8 mouse cellular contexts compared by ENCODE assay signal in genomic region chr4:106985899-106986832, GRCm38 (mm10).
DNase-seq lines count a peak whose midpoint lies in the region; ATAC-seq and TF ChIP-seq lines count a peak whose summit lies in the region.

No protein-coding gene starts in this region.

- peak overlapping the region; percentile 63 for H3K27ac ChIP-seq in embryonic facial prominence, embryonic 14.5 days (replicated peaks; ENCODE audit: low read depth, low read length)
- peak overlapping the region; percentile 81 for H3K27ac ChIP-seq in hindbrain, embryonic 12.5 days
- H3K27ac ChIP-seq in liver, postnatal 0 days (ENCODE audit: low read depth) = peak overlapping the region; percentile 22; the same call in 1 of the 2 replicates
- H3K27ac ChIP-seq in left cerebral cortex, adult 2 months = no peak overlapping the region

- peaks cover 10% of the 10 kb centered on the region; the same call in 1 of the 2 replicates for H3K36me3 ChIP-seq in E14TG2a.4 (ENCODE audit: insufficient read depth, low read length)
- 0 out of 2 replicates have a peak, but pooled peaks cover 6% of the 10 kb centered on the region for H3K36me3 ChIP-seq in embryonic facial prominence, embryonic 14.5 days (ENCODE audit: control insufficient read depth, insufficient read depth, low read length)
- H3K36me3 ChIP-seq in hindbrain, embryonic 12.5 days = no peaks in the 10 kb centered on the region
- H3K36me3 ChIP-seq in liver, postnatal 0 days (replicated peaks; ENCODE audit: insufficient read depth, low read length) = 0 out of 2 replicates have a peak, but pooled peaks cover 3% of the 10 kb centered on the region

- H3K4me3 ChIP-seq in E14TG2a.4 (replicated peaks; ENCODE audit: low read length) = peak overlapping the region; percentile 59
- no peak overlapping the region for H3K4me3 ChIP-seq in embryonic facial prominence, embryonic 14.5 days (ENCODE audit: low read depth, low read length)
- no peak overlapping the region for H3K4me3 ChIP-seq in hindbrain, embryonic 12.5 days
- H3K4me3 ChIP-seq in liver, postnatal 0 days (ENCODE audit: low read depth, low read length) = no peak overlapping the region
- H3K4me3 ChIP-seq in left cerebral cortex, adult 2 months = no peak overlapping the region

- intact Hi-C loops in left cerebral cortex, adult 2 months (cut with DNase I) = no loop called here

- no peaks in the 10 kb centered on the region for H3K27me3 ChIP-seq in E14TG2a.4 (ENCODE audit: insufficient read depth, low read length)
- no peaks in the 10 kb centered on the region for H3K27me3 ChIP-seq in embryonic facial prominence, embryonic 14.5 days (replicated peaks; ENCODE audit: control insufficient read depth, insufficient read depth, low read length)
- H3K27me3 ChIP-seq in hindbrain, embryonic 12.5 days = no peaks in the 10 kb centered on the region
- H3K27me3 ChIP-seq in liver, postnatal 0 days (ENCODE audit: insufficient read depth, low read length) = no peaks in the 10 kb centered on the region

- H3K9ac ChIP-seq in embryonic facial prominence, embryonic 14.5 days (ENCODE audit: low read depth, low read length) = 0 out of 2 replicates have a peak overlapping the region, but pooled peaks have one; percentile 3
- peak overlapping the region; percentile 20; the same call in 1 of the 2 replicates for H3K9ac ChIP-seq in hindbrain, embryonic 12.5 days
- no peak overlapping the region; the same call in 1 of the 2 replicates for H3K9ac ChIP-seq in liver, postnatal 0 days (replicated peaks)

- ATAC-seq in embryonic facial prominence, embryonic 14.5 days (ENCODE audit: low read depth) = peak; percentile 34
- ATAC-seq in hindbrain, embryonic 12.5 days (ENCODE audit: low FRiP score) = peak; percentile 65
- ATAC-seq in liver, postnatal 0 days = no peak

- H3K9me3 ChIP-seq in E14TG2a.4 (ENCODE audit: low read length) = no peaks in the 10 kb centered on the region
- no peaks in the 10 kb centered on the region for H3K9me3 ChIP-seq in embryonic facial prominence, embryonic 14.5 days (ENCODE audit: control insufficient read depth, low read length)
- H3K9me3 ChIP-seq in hindbrain, embryonic 12.5 days (replicated peaks) = no peaks in the 10 kb centered on the region
- H3K9me3 ChIP-seq in liver, postnatal 0 days (ENCODE audit: low read length) = no peaks in the 10 kb centered on the region

- peak; percentile 41 for DNase-seq in embryonic facial prominence, embryonic 14.5 days (ENCODE audit: low spot score)
- no peak for DNase-seq in liver, postnatal 0 days
- DNase-seq in urinary bladder, postnatal 10 days (ENCODE audit: low spot score) = no peak
- DNase-seq in left cerebral cortex, adult 2 months (ENCODE audit: extremely low spot score in 1 of 2, low spot score in 2 of 2) = no peak
- DNase-seq in right cerebral cortex, postnatal 4 days = no peak
- DNase-seq in urinary bladder, adult 18-20 months (ENCODE audit: low spot score in 2 of 2) = no peak

- 26% methylated on average over 15 of the region's 15 CpGs for WGBS in embryonic facial prominence, embryonic 14.5 days
- 20% methylated on average over 15 of the region's 15 CpGs for WGBS in hindbrain, embryonic 12.5 days
- WGBS in liver, postnatal 0 days (ENCODE audit: insufficient replicate concordance) = 62% methylated on average over 15 of the region's 15 CpGs

- no peak for TF ChIP-seq EP300 in liver, postnatal 0 days (IDR thresholded peaks at IDR 0.05; ENCODE audit: low read depth)

- H3K4me2 ChIP-seq in embryonic facial prominence, embryonic 14.5 days (ENCODE audit: low read depth, low read length) = no peak overlapping the region
- peak overlapping the region; percentile 13 for H3K4me2 ChIP-seq in hindbrain, embryonic 12.5 days (replicated peaks)
- peak overlapping the region; percentile 6; the same call in 1 of the 2 replicates for H3K4me2 ChIP-seq in liver, postnatal 0 days (ENCODE audit: low read depth, low read length)

- peaks cover 84% of the 10 kb centered on the region for H3K4me1 ChIP-seq in E14TG2a.4 (replicated peaks; ENCODE audit: low read depth, low read length)
- peaks cover 52% of the 10 kb centered on the region for H3K4me1 ChIP-seq in embryonic facial prominence, embryonic 14.5 days (ENCODE audit: control insufficient read depth, insufficient read depth, low read length)
- H3K4me1 ChIP-seq in hindbrain, embryonic 12.5 days = peaks cover 96% of the 10 kb centered on the region
- H3K4me1 ChIP-seq in liver, postnatal 0 days (ENCODE audit: insufficient read depth) = peaks cover 52% of the 10 kb centered on the region

- no peak for TF ChIP-seq CTCF in E14TG2a.4 (conservative IDR thresholded peaks at IDR 0.05; ENCODE audit: low read length)
- TF ChIP-seq CTCF in liver, postnatal 0 days (IDR thresholded peaks at IDR 0.05; ENCODE audit: low read depth) = no peak
- no peak for TF ChIP-seq CTCF in left cerebral cortex, adult 2 months (IDR thresholded peaks at IDR 0.05)
